Mouse (Mus musculus) midbrain, postnatal 0 days (tissue): Measurements from ENCODE around the gene Cc2d1b. TPM values are rescaled to one million over a fixed set of nuclear protein-coding genes. Genes with fewer than 3 reads are reported as not detected.

Experiments used
- ATAC-seq: fragments of 200-750 bp; cut with Nextera tagmentation; 2 replicates; pipeline ENCODE4 v1.8.0; 2017; ENCODE audit warnings: moderate number of reproducible peaks, mild to moderate bottlenecking, moderate TSS enrichment, moderate library complexity; ENCODE audit not compliant: low FRiP score
- DNase-seq: peaks from one replicate; pipeline ENCODE4 v3.0.0-alpha.2; 2015; ENCODE audit warnings: low spot score
- H3K27ac ChIP-seq: fragments of 300-500 bp; sonication (generic); 2 replicates; pipeline ENCODE4 v1.5.1; 2014; ENCODE audit warnings: low read depth, mild to moderate bottlenecking, low read length, mixed read lengths
- H3K27me3 ChIP-seq: fragments of 300-500 bp; sonication (generic); 2 replicates; pipeline ENCODE4 v1.6.1; 2014; ENCODE audit warnings: low read length, control low read depth, mixed read lengths; ENCODE audit not compliant: insufficient read depth
- H3K36me3 ChIP-seq: fragments of 300-500 bp; sonication (generic); 2 replicates; pipeline ENCODE4 v1.6.1; 2014; ENCODE audit warnings: low read length, control low read depth, mixed read lengths; ENCODE audit not compliant: insufficient read depth
- H3K4me1 ChIP-seq: fragments of 300-500 bp; sonication (generic); 2 replicates; pipeline ENCODE4 v1.6.1; 2014; ENCODE audit warnings: mild to moderate bottlenecking, control low read depth, antibody characterized with exemption, low read length, mixed read lengths; ENCODE audit not compliant: insufficient read depth
- H3K4me2 ChIP-seq: fragments of 300-500 bp; sonication (generic); 2 replicates; pipeline ENCODE4 v1.6.1; 2014; ENCODE audit warnings: low read depth, mild to moderate bottlenecking, low read length, mixed read lengths; ENCODE audit not compliant: poor library complexity, severe bottlenecking
- H3K4me3 ChIP-seq: fragments of 300-500 bp; sonication (generic); 2 replicates; pipeline ENCODE4 v1.5.1; 2014; ENCODE audit warnings: low read depth, mild to moderate bottlenecking, low read length, moderate library complexity
- H3K9ac ChIP-seq: fragments of 300-500 bp; sonication (generic); replicated peaks from 2 replicates; pipeline ENCODE4 v1.6.1; 2014; ENCODE audit warnings: mild to moderate bottlenecking, low read length, moderate library complexity, mixed read lengths; ENCODE audit not compliant: poor library complexity, severe bottlenecking
- H3K9me3 ChIP-seq: fragments of 300-500 bp; sonication (generic); 2 replicates; pipeline ENCODE4 v1.6.1; 2016; ENCODE audit warnings: low read length, control low read depth
- CTCF ChIP-seq: IDR thresholded peaks from 2 replicates; pipeline ENCODE4 v1.5.1; 2016; ENCODE audit warnings: antibody characterized with exemption, mild to moderate bottlenecking
- WGBS: fragments of 180-500 bp; shearing (Covaris S2); extraction: QIAGEN DNeasy Blood & Tissue Kit; methylation state at CpG from one replicate; pipeline ENCODE4 v1.1.7; 2014; 5-methylcytosine and 5-hydroxymethylcytosine counted together
- polyA plus RNA-seq: library from polyadenylated mRNA; unstranded; fragments of >200 nt; fragmentation: Nextera tagmentation; extraction: Ambion mirVana; gene quantifications from 2 replicates; pipeline ENCODE4 v1.2.1, GENCODE M21; 2015
- total RNA-seq: library from RNA; depleted of rRNA; stranded (reverse); fragments of >200 nt; gene quantifications from 2 replicates; pipeline ENCODE4 v1.2.3, GENCODE M21; 2014

Gene Cc2d1b
- total and polyA plus RNA-seq, 2 experiments from 2014 or later = 20.2 to 36.1 TPM

DNA sequence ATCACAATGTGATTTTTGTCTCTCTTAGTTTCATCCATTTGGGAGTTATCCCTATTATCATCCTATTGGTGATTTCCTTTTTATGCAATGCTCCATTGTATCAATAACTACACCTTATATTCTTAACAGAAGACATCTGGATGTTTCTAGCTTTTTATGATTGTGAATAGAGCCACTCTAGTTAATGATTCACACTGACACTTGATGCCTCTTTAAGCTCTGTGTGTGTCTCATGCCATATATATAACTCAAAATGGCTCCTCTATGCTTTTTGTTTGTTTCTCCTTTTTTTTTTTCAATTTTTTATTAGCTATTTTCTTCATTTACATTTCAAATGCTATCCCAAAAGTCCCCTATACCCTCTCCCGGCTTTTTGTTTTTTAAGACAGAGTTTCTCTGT is 24.0 kb upstream of the Cc2d1b start:
- no peak overlapping the region for H3K4me3 ChIP-seq
- H3K4me1 ChIP-seq = no peaks in the 10 kb centered on the region
- H3K9ac ChIP-seq = no peak overlapping the region
- H3K27ac ChIP-seq = no peak overlapping the region
- ATAC-seq (no peak), DNase-seq (no peak)
- 86% methylated on average over 1 of the region's 1 CpGs for WGBS
- H3K27me3 ChIP-seq = no peaks in the 10 kb centered on the region
- no peaks in the 10 kb centered on the region for H3K9me3 ChIP-seq
- H3K4me2 ChIP-seq = no peak overlapping the region
- H3K36me3 ChIP-seq = no peaks in the 10 kb centered on the region; the same call in 1 of the 2 replicates
- no peak for TF ChIP-seq CTCF

DNA sequence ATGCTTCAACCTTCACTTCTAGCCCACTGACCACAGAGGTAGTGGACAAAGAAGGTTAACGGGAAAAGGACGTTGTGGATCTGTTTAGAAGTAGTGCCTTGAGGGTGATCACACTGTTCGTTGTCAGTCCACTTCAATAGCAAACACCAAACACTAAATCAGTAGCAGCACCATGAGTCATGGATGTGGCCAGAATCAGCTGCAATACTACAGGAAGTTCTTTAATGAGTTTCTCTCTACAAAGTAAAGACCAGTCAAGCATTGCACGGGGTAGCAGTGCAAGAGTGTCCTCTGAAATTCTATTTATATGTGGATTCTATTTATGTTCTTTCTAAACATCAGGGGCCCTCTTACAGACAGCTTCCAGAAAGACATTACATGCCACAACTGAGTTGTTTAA is 21.4 kb upstream of the Cc2d1b start:
- DNase-seq (no peak), ATAC-seq (no peak)
- Histone ChIP-seq H3K4me2 (no peak overlapping the region), H3K27ac (no peak overlapping the region), H3K9me3 (no peaks in the 10 kb centered on the region), H3K9ac (no peak overlapping the region), H3K36me3 (no peaks in the 10 kb centered on the region; the same call in 1 of the 2 replicates), H3K4me1 (no peaks in the 10 kb centered on the region), H3K4me3 (no peak overlapping the region), H3K27me3 (no peaks in the 10 kb centered on the region)
- 84% methylated on average over 4 of the region's 4 CpGs for WGBS
- TF ChIP-seq CTCF = no peak

DNA sequence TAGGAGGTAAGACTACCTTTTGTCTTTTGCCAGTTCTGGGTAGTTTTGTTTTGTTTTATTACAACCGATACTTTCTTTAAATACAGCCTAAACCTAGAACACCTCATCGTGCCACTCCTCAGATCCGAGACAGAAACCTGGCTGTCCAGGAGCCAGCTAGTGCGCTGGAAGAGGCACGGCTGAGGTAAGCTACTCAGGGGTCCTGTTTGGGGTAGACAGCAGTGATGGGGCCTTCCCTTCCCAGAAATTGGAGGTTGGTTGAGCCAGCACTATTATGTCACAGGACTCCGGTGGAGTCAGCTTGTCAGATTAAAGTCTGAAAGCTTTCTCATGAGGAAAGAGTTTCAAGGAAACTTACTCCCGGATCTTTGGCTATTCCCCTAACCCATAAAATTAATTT is 17.9 kb upstream of the Cc2d1b start:
- WGBS = 95% methylated on average over 7 of the region's 7 CpGs
- Histone ChIP-seq H3K4me3 (no peak overlapping the region), H3K27ac (no peak overlapping the region), H3K9ac (no peak overlapping the region), H3K27me3 (no peaks in the 10 kb centered on the region), H3K36me3 (peaks cover 3% of the 10 kb centered on the region; the same call in 1 of the 2 replicates), H3K4me2 (no peak overlapping the region), H3K9me3 (no peaks in the 10 kb centered on the region), H3K4me1 (no peaks in the 10 kb centered on the region)
- ATAC-seq (no peak), DNase-seq (no peak)
- no peak for TF ChIP-seq CTCF

DNA sequence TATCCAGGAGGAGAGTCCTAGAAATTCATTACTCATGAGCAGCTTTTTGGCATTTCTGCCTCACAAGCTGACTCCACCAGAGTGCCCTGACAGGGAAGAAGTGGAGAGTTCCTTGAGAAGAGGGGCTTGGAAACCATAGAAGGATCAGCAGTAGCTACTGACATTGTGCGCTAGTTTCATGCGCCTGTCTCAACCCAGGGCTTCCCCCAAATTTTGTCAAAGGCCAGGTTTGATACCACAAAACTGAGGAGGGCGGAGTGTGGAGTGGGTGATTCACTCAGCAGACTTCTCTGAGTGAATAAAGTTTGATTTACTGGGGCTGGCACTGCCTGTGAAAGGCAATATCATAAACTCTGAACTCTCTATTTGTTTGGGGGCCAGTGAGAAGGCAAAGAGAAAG is 11.1 kb upstream of the Cc2d1b start:
- 93% methylated on average over 3 of the region's 3 CpGs for WGBS
- TF ChIP-seq CTCF = no peak
- Histone ChIP-seq H3K4me2 (no peak overlapping the region), H3K36me3 (0 out of 2 replicates have a peak, but pooled peaks cover 3% of the 10 kb centered on the region), H3K27me3 (no peaks in the 10 kb centered on the region), H3K9me3 (no peaks in the 10 kb centered on the region), H3K4me1 (no peaks in the 10 kb centered on the region), H3K9ac (no peak overlapping the region), H3K4me3 (no peak overlapping the region), H3K27ac (no peak overlapping the region)
- no peak for DNase-seq
- no peak for ATAC-seq

DNA sequence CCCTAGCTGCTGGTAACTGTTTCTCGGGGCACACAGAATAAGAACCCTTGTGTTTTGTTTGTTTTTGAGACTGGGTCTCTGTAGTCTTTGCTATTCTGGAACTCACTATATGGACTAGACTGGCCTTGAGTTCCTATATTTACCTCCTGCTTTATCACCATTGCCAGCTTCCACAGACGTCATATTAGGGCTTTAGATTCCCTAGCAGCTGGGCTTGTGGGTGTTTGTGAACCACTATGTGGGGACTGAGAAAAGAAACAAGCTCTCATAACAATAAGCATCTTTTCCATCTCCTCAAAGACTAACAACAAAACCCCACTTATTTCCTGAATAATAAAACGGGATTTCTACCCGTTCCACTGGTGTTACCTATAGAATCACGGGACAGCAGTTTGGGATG is 8.8 kb upstream of the Cc2d1b start:
- Histone ChIP-seq H3K9me3 (no peaks in the 10 kb centered on the region), H3K27me3 (no peaks in the 10 kb centered on the region), H3K4me2 (no peak overlapping the region), H3K4me1 (no peaks in the 10 kb centered on the region), H3K36me3 (no peaks in the 10 kb centered on the region), H3K27ac (no peak overlapping the region), H3K4me3 (no peak overlapping the region), H3K9ac (no peak overlapping the region)
- WGBS = 91% methylated on average over 5 of the region's 5 CpGs
- DNase-seq = no peak
- no peak for TF ChIP-seq CTCF
- no peak for ATAC-seq

DNA sequence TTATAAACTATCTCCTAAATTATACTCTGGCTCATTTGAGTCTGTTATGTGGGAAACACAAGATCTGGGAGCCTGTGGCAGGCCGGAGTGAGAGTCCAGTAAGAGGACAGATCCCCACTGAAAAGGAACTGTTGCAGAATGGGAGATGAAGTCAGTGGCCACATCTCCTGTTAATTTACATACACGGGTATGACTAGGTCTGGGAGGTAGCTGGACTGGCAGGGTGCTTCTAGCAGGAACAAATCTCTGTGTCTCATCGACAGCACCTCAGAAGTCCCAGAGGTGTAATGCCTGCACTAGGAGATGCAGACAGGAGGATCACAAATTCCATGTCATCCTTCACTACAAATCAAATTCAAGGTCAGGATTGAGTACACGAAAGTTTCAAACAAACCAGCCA is 1.2 kb upstream of the Cc2d1b start:
- ATAC-seq = no peak
- Histone ChIP-seq H3K4me2 (peak overlapping the region; percentile 70), H3K4me3 (peak overlapping the region; percentile 68; the same call in 1 of the 2 replicates), H3K27ac (peak overlapping the region; percentile 97), H3K9ac (peak overlapping the region; percentile 93), H3K36me3 (no peaks in the 10 kb centered on the region), H3K27me3 (no peaks in the 10 kb centered on the region), H3K4me1 (no peaks in the 10 kb centered on the region), H3K9me3 (no peaks in the 10 kb centered on the region)
- no peak for TF ChIP-seq CTCF
- no peak for DNase-seq
- WGBS = 73% methylated on average over 4 of the region's 4 CpGs
